Mouse (Mus musculus) embryonic facial prominence, embryonic 15.5 days (tissue): ENCODE data around the gene Gm20388. TPM values are rescaled to one million over a fixed set of nuclear protein-coding genes. Genes with fewer than 3 reads are reported as not detected.

Source experiments
- ATAC-seq: fragments of 200-750 bp; cut with Nextera tagmentation; 2 replicates; pipeline ENCODE4 v1.8.0; 2017; ENCODE audit warnings: low read depth, moderate TSS enrichment; ENCODE audit not compliant: insufficient number of reproducible peaks, low FRiP score, low TSS enrichment
- H3K27ac ChIP-seq: fragments of 300-500 bp; sonication (generic); replicated peaks from 2 replicates; pipeline ENCODE4 v1.5.1; 2015; ENCODE audit warnings: mild to moderate bottlenecking, inconsistent platforms
- H3K27me3 ChIP-seq: fragments of 300-500 bp; sonication (generic); 2 replicates; pipeline ENCODE4 v1.6.1; 2015; ENCODE audit warnings: inconsistent platforms
- H3K36me3 ChIP-seq: fragments of 300-500 bp; sonication (generic); 2 replicates; pipeline ENCODE4 v1.6.1; 2015; ENCODE audit warnings: mild to moderate bottlenecking, inconsistent platforms
- H3K4me1 ChIP-seq: fragments of 300-500 bp; sonication (generic); 2 replicates; pipeline ENCODE4 v1.6.1; 2015; ENCODE audit warnings: inconsistent platforms
- H3K4me2 ChIP-seq: fragments of 300-500 bp; sonication (generic); replicated peaks from 2 replicates; pipeline ENCODE4 v1.6.1; 2015; ENCODE audit warnings: mild to moderate bottlenecking, inconsistent platforms
- H3K4me3 ChIP-seq: fragments of 300-500 bp; sonication (generic); replicated peaks from 2 replicates; pipeline ENCODE4 v1.5.1; 2015; ENCODE audit warnings: mild to moderate bottlenecking, inconsistent platforms
- H3K9ac ChIP-seq: fragments of 300-500 bp; sonication (generic); 2 replicates; pipeline ENCODE4 v1.6.1; 2015; ENCODE audit warnings: inconsistent platforms
- H3K9me3 ChIP-seq: fragments of 300-500 bp; sonication (generic); replicated peaks from 2 replicates; pipeline ENCODE4 v1.6.1; 2016; ENCODE audit warnings: inconsistent platforms
- whole genome bisulfite sequencing: fragments of 180-500 bp; shearing (Covaris S2); methylation state at CpG from one replicate; pipeline ENCODE4 v1.1.7; 2015; 5-methylcytosine and 5-hydroxymethylcytosine counted together
- polyA plus RNA-seq: library from polyadenylated mRNA; unstranded; fragments of >200 nt; fragmentation: Nextera tagmentation; extraction: Ambion mirVana; gene quantifications from 2 replicates; pipeline ENCODE4 v1.2.1, GENCODE M21; 2015

Gm20388 gene
- polyA plus RNA-seq, 1 experiment from 2014 or later: 8.0 TPM

DNA sequence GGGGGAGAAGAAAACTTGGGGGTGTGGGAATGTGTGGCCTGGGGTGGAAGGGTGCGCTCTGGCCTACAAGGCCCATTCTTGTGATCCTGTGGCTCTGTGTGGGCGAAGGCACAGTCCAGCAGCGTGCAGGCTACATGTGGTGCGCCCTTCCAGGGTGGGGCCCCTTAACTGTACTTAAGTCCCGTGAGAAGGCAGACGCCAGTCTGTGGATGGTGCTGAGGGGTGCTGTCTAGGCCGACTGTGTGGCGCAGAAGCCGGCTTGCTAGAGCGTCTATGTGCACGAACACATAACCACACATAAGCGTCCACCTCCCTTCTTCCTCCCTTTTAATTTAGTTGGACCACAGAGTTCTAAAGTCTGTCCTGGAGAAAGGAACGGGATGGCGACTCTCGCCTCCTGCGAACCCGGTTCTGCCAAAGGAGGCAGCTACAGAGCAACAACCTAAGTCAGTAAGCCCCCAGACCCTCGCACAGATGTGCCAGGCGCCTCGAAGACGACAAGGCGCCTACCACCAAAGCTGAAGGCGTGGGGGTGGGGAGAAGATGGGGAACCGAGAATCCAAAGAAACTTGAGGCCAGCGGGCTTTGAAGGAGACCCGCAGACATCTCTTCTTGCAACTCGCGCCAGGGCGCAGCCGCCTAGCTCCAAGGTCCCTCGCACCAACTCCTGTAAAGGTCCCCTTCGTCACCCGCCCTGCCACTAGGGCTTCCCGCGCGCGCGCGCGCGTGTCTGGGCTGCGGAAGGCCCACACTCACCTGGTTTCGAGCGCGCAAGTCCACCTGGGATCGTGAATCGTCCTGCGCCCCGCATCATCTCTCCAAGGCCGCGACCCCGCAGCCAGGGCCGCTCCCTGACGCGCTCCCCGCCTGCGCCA lies 1171.8 kb downstream of the Gm20388 start:
- peaks cover 98% of the 10 kb centered on the region for H3K27me3 ChIP-seq
- 1% methylated on average over 57 of the region's 57 CpGs for WGBS
- no peak overlapping the region for H3K9ac ChIP-seq
- H3K4me2 ChIP-seq: peak overlapping the region; percentile 97
- H3K4me3 ChIP-seq: peak overlapping the region; percentile 56
- H3K9me3 ChIP-seq: no peaks in the 10 kb centered on the region
- no peak for ATAC-seq
- peaks cover 31% of the 10 kb centered on the region for H3K4me1 ChIP-seq
- peak overlapping the region; percentile 75 for H3K27ac ChIP-seq
- H3K36me3 ChIP-seq: no peaks in the 10 kb centered on the region

DNA sequence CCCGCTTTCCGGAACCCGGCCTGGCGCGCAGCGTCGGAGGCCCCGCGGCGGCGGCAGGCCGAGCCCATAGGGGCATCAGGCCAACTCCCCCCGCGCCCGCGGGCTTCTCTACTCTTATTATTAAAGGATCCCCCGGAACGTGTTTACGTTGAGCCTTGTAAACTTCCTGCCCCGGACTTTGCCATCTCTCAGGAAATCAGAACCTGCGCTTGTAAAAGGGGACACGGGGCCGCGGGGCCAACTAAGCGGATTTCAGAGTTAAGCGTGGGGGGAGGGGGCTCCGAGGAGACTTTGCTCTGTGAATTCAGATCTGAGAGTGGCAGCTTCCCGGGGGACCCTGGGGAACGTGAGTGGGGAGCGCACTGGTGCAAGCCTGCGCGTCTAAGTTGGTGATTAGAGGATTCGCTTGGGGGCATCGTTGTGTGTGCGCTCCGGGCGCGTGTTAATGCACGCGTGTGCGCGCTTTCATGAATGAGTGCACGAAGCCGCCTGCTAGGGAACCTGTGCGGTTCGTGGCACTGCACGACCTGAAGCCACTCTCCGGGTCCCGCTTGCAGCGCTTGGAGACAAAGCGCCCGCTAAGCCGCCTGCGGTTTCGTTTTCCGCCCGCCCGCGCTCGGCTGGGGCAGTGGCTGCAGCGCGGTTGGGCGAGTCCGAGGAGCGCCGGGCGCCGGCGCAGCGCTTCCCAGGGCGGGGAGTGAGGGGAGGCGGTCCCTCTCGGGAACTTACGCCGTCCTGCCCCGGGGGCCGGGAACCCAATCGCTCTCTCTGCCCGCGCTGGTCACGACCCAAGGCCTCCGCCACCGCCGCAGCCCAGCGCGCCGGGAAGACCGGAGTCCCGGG lies 1172.7 kb downstream of the Gm20388 start:
- ATAC-seq: peak; percentile 77; the same call in 1 of the 2 replicates
- WGBS: under 1% methylated on average over 88 of the region's 89 CpGs
- H3K4me2 ChIP-seq: peak overlapping the region; percentile 97

GRCm38 (mm10) chr8:121083936-121084209 lies 1173.2 kb downstream of the Gm20388 start:
- peak overlapping the region; percentile 97 for H3K4me2 ChIP-seq
- H3K9ac ChIP-seq: peak overlapping the region; percentile 23
- 1% methylated on average over 15 of the region's 27 CpGs for WGBS
- no peaks in the 10 kb centered on the region for H3K9me3 ChIP-seq
- peak overlapping the region; percentile 75 for H3K27ac ChIP-seq
- H3K4me1 ChIP-seq: peaks cover 33% of the 10 kb centered on the region
- no peaks in the 10 kb centered on the region for H3K36me3 ChIP-seq
- peaks cover 100% of the 10 kb centered on the region for H3K27me3 ChIP-seq
- ATAC-seq: no peak; the same call in none of the 2 replicates
- peak overlapping the region; percentile 56 for H3K4me3 ChIP-seq

More for the DNA sequence above, 1172.7 kb downstream of the Gm20388 start:
- Histone ChIP-seq H3K4me3 (peak overlapping the region; percentile 56), H3K27ac (peak overlapping the region; percentile 75), H3K9ac (peak overlapping the region; percentile 12; the same call in 1 of the 2 replicates), H3K36me3 (no peaks in the 10 kb centered on the region), H3K9me3 (no peaks in the 10 kb centered on the region), H3K4me1 (peaks cover 31% of the 10 kb centered on the region), H3K27me3 (peaks cover 99% of the 10 kb centered on the region)

DNA sequence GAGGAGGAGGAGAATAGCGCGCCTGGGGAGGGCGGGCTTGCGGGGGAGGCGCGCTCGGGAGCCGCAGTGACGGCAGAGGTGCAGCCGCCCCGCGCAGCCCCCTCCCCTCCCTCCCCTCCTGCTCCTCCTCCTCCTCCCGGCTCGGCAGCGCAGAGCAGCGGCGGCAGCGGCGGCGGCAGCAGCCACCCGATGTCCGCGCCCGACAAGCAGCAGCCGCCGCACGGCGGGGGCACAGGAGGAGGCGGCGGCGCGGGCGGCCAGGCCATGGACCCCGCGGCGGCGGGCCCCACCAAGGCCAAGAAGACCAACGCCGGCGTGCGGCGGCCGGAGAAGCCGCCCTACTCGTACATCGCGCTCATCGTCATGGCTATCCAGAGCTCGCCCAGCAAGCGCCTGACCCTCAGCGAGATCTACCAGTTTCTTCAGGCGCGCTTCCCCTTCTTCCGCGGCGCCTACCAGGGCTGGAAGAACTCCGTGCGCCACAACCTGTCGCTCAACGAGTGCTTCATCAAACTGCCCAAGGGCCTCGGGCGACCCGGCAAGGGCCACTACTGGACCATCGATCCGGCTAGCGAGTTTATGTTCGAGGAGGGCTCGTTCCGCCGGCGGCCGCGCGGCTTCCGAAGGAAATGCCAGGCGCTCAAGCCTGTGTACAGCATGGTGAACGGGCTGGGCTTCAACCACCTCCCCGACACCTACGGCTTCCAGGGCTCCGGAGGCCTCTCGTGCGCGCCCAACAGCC lies 1173.7 kb downstream of the Gm20388 start, which contains the start of gene Foxf1:
TSS of gene Foxf1 (plus strand) at position 177 of the 742 bp plus-strand sequence.
- Histone ChIP-seq H3K27ac (peak within 1 kb of the TSS; percentile 75), H3K9me3 (no peaks in the 10 kb centered on the region), H3K27me3 (peaks cover 100% of the 10 kb centered on the region), H3K4me1 (peaks cover 38% of the 10 kb centered on the region), H3K4me3 (peak within 1 kb of the TSS; percentile 56), H3K36me3 (no peaks in the 10 kb centered on the region), H3K9ac (peak within 1 kb of the TSS; percentile 23), H3K4me2 (peak within 1 kb of the TSS; percentile 97)
- peak; percentile 66 for ATAC-seq
- WGBS: under 1% methylated on average over 46 of the region's 83 CpGs

DNA sequence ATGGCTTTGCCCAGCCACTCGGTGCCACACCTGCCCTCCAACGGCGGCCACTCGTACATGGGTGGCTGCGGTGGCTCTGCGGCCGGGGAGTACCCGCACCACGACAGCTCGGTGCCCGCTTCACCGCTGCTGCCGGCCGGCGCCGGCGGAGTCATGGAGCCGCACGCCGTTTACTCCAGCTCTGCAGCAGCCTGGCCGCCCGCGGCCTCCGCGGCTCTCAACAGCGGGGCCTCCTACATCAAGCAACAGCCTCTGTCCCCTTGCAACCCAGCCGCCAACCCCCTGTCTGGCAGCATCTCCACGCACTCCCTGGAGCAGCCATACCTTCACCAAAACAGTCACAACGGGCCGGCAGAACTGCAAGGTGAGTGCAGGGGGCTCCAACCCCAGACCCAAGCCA lies 1174.4 kb downstream of the Gm20388 start:
- H3K4me1 ChIP-seq: peaks cover 40% of the 10 kb centered on the region
- peak overlapping the region; percentile 23; the same call in 1 of the 2 replicates for H3K9ac ChIP-seq
- ATAC-seq: no peak
- 5% methylated on average over 30 of the region's 30 CpGs for WGBS
- H3K4me3 ChIP-seq: peak overlapping the region; percentile 56
- H3K36me3 ChIP-seq: no peaks in the 10 kb centered on the region
- peak overlapping the region; percentile 97 for H3K4me2 ChIP-seq
- H3K27ac ChIP-seq: no peak overlapping the region
- H3K9me3 ChIP-seq: no peaks in the 10 kb centered on the region
- peaks cover 100% of the 10 kb centered on the region for H3K27me3 ChIP-seq

- ATAC-seq: no peak
- Histone ChIP-seq H3K27ac (no peak overlapping the region), H3K4me2 (peak overlapping the region; percentile 97), H3K4me1 (peaks cover 40% of the 10 kb centered on the region), H3K36me3 (no peaks in the 10 kb centered on the region), H3K27me3 (peaks cover 100% of the 10 kb centered on the region), H3K4me3 (peak overlapping the region; percentile 56), H3K9ac (no peak overlapping the region; the same call in 1 of the 2 replicates), H3K9me3 (no peaks in the 10 kb centered on the region)
- 73% methylated on average over 3 of the region's 3 CpGs for WGBS
Measured at GRCm38 (mm10) chr8:121085561-121085960, 1174.9 kb downstream of the Gm20388 start.

DNA sequence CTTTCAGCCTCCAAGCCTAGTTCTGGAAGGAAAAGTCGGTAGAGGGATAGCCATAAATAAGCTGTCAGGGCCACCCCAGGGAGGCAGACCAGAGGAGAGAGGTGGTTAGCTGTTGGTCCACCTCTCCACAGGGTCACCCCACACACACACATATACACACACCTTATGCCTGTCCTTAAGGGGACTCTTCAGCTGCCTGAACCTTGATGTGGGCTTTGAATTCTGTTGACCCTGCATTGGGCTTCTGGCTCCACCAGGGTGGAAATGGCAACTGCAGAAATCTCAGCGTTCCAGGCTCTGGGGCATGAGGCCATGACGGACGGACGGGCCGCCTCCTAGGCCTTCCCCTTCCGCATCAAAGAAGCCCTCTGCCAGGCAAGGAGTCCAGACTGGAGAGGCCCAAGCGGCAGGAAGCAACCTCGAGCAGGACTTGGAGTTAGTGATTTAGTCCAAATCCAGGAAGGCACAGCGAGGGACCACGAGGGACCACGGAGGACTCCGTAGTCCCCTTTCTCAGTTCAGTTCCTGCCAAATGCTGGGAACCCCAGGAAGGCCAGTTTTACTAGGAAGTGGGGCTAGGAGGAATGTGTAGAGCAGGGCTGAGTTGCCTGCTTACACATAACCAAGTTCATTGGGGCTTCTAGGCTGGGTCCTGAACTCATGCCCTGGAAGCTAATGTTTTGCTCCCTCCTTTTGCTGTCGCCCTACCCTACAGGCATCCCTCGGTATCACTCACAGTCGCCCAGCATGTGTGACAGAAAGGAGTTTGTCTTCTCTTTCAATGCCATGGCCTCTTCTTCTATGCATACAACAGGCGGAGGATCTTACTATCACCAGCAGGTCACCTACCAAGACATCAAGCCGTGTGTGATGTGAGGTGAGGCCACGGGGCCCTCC lies 1175.6 kb downstream of the Gm20388 start:
- no peak for ATAC-seq
- Histone ChIP-seq H3K9ac (no peak overlapping the region), H3K4me1 (peaks cover 41% of the 10 kb centered on the region), H3K9me3 (no peaks in the 10 kb centered on the region), H3K27me3 (peaks cover 100% of the 10 kb centered on the region), H3K4me3 (peak overlapping the region; percentile 56), H3K27ac (no peak overlapping the region), H3K4me2 (peak overlapping the region; percentile 97), H3K36me3 (no peaks in the 10 kb centered on the region)
- 35% methylated on average over 19 of the region's 19 CpGs for WGBS

- H3K36me3 ChIP-seq: no peaks in the 10 kb centered on the region
- peaks cover 99% of the 10 kb centered on the region for H3K27me3 ChIP-seq
- H3K4me2 ChIP-seq: no peak overlapping the region
- WGBS: 8% methylated on average over 8 of the region's 8 CpGs
- no peak overlapping the region for H3K27ac ChIP-seq
- no peaks in the 10 kb centered on the region for H3K9me3 ChIP-seq
- no peak overlapping the region for H3K9ac ChIP-seq
- no peak overlapping the region for H3K4me3 ChIP-seq
- no peak for ATAC-seq
- peaks cover 38% of the 10 kb centered on the region for H3K4me1 ChIP-seq
Measured at GRCm38 (mm10) chr8:121088281-121088680, 1177.6 kb downstream of the Gm20388 start.

GRCm38 (mm10) chr8:121088871-121089630 lies 1178.4 kb downstream of the Gm20388 start:
- H3K4me1 ChIP-seq: peaks cover 30% of the 10 kb centered on the region
- ATAC-seq: no peak
- H3K9me3 ChIP-seq: no peaks in the 10 kb centered on the region
- no peak overlapping the region for H3K27ac ChIP-seq
- no peaks in the 10 kb centered on the region for H3K36me3 ChIP-seq
- peaks cover 98% of the 10 kb centered on the region for H3K27me3 ChIP-seq
- H3K9ac ChIP-seq: no peak overlapping the region
- 3% methylated on average over 40 of the region's 40 CpGs for WGBS
- H3K4me2 ChIP-seq: peak overlapping the region; percentile 17; the same call in 1 of the 2 replicates
- H3K4me3 ChIP-seq: peak overlapping the region; percentile 2; the same call in 1 of the 2 replicates
